Mouse (Mus musculus) lung, embryonic 14.5 days (tissue): ENCODE data around the gene Ank3. TPM values are rescaled to one million over a fixed set of nuclear protein-coding genes. Genes with fewer than 3 reads are reported as not detected.

ENCODE experiments used
- ATAC-seq: fragments of 200-750 bp; cut with Nextera tagmentation; 2 replicates; pipeline ENCODE4 v1.8.0; 2017; ENCODE audit warnings: mild to moderate bottlenecking, moderate TSS enrichment, moderate library complexity; ENCODE audit not compliant: insufficient read depth
- DNase-seq: peaks from one replicate; pipeline ENCODE4 v3.0.0-alpha.2; 2015
- H3K27ac ChIP-seq: fragments of 300-500 bp; sonication (generic); 2 replicates; pipeline ENCODE4 v1.5.1; 2014; ENCODE audit warnings: low read depth, mild to moderate bottlenecking, moderate library complexity
- H3K27me3 ChIP-seq: fragments of 300-500 bp; sonication (generic); 2 replicates; pipeline ENCODE4 v1.6.1; 2014; ENCODE audit warnings: low read length, control low read depth; ENCODE audit not compliant: insufficient read depth
- H3K36me3 ChIP-seq: fragments of 300-500 bp; sonication (generic); 2 replicates; pipeline ENCODE4 v1.6.1; 2014; ENCODE audit warnings: control low read depth; ENCODE audit not compliant: insufficient read depth
- H3K4me1 ChIP-seq: fragments of 300-500 bp; sonication (generic); 2 replicates; pipeline ENCODE4 v1.6.1; 2014; ENCODE audit warnings: antibody characterized with exemption, control low read depth; ENCODE audit not compliant: insufficient read depth
- H3K4me2 ChIP-seq: fragments of 300-500 bp; sonication (generic); 2 replicates; pipeline ENCODE4 v1.6.1; 2014; ENCODE audit warnings: mild to moderate bottlenecking
- H3K4me3 ChIP-seq: fragments of 300-500 bp; sonication (generic); 2 replicates; pipeline ENCODE4 v1.5.1; 2014; ENCODE audit warnings: low read depth, low read length
- H3K9ac ChIP-seq: fragments of 300-500 bp; sonication (generic); 2 replicates; pipeline ENCODE4 v1.6.1; 2014
- H3K9me3 ChIP-seq: fragments of 300-500 bp; sonication (generic); 2 replicates; pipeline ENCODE4 v1.6.1; 2016; ENCODE audit warnings: low read depth, low read length, control low read depth
- CTCF ChIP-seq: IDR thresholded peaks from 2 replicates; pipeline ENCODE4 v1.5.1; 2016; ENCODE audit warnings: antibody characterized with exemption, low read depth
- WGBS: fragments of 180-500 bp; shearing (Covaris S2); extraction: QIAGEN DNeasy Blood & Tissue Kit; methylation state at CpG from one replicate; pipeline ENCODE4 v1.1.7; 2014; 5-methylcytosine and 5-hydroxymethylcytosine counted together
- polyA plus RNA-seq: library from polyadenylated mRNA; unstranded; fragments of >200 nt; fragmentation: Nextera tagmentation; extraction: Ambion mirVana; gene quantifications from 2 replicates; pipeline ENCODE4 v1.2.1, GENCODE M21; 2014

The Ank3 gene
- polyA plus RNA-seq, 1 experiment from 2014 or later, result 16.2 TPM

DNA sequence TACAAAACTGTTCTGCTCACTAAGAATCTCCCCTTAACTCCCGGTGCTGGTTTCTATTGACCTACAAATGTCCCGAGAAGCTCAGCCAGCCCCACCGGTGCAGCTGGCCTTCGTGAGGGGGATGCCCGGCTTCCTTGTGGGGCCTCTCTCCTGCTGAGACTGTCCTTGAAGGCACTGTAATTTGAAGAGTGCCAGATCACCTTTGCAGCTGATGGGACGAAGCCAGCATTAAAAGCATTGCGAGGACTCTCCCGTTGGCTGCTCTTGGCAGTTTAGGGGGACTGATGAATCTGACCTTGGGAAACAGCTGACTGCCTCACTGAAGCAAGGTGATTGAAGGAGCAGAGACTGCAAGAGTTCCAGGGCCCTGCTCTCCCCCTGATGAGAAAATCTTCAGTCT, 464.3 kb downstream of the Ank3 start:
- WGBS, result 57% methylated on average over 8 of the region's 8 CpGs
- H3K9me3 ChIP-seq, result no peaks in the 10 kb centered on the region
- no peaks in the 10 kb centered on the region for H3K27me3 ChIP-seq
- ATAC-seq (no peak), DNase-seq (no peak)
- no peak for TF ChIP-seq CTCF
- H3K36me3 ChIP-seq, result no peaks in the 10 kb centered on the region
- no peak overlapping the region for H3K9ac ChIP-seq
- no peak overlapping the region for H3K4me2 ChIP-seq
- H3K4me1 ChIP-seq, result peaks cover 4% of the 10 kb centered on the region; the same call in 1 of the 2 replicates
- H3K27ac ChIP-seq, result no peak overlapping the region
- H3K4me3 ChIP-seq, result no peak overlapping the region

GRCm38 (mm10) chr10:69870348-69870747, 471.8 kb downstream of the Ank3 start:
- Histone ChIP-seq H3K9ac (no peak overlapping the region), H3K4me1 (no peaks in the 10 kb centered on the region), H3K4me3 (no peak overlapping the region), H3K27me3 (no peaks in the 10 kb centered on the region), H3K4me2 (no peak overlapping the region), H3K9me3 (no peaks in the 10 kb centered on the region), H3K36me3 (no peaks in the 10 kb centered on the region), H3K27ac (no peak overlapping the region)
- 10% methylated on average over 5 of the region's 5 CpGs for WGBS
- TF ChIP-seq CTCF, result peak; percentile 85
- no peak for ATAC-seq
- peak; percentile 93 for DNase-seq

- TF ChIP-seq CTCF, result no peak
- ATAC-seq (no peak), DNase-seq (no peak)
- no peaks in the 10 kb centered on the region for H3K27me3 ChIP-seq
- 86% methylated on average over 14 of the region's 14 CpGs for WGBS
- H3K4me3 ChIP-seq, result no peak overlapping the region
- H3K27ac ChIP-seq, result no peak overlapping the region
- H3K4me2 ChIP-seq, result no peak overlapping the region
- H3K4me1 ChIP-seq, result no peaks in the 10 kb centered on the region
- H3K9me3 ChIP-seq, result no peaks in the 10 kb centered on the region
- H3K36me3 ChIP-seq, result no peaks in the 10 kb centered on the region
- no peak overlapping the region for H3K9ac ChIP-seq
These were observed 472.4 kb downstream of the Ank3 start for GRCm38 (mm10) chr10:69870947-69871346.

DNA sequence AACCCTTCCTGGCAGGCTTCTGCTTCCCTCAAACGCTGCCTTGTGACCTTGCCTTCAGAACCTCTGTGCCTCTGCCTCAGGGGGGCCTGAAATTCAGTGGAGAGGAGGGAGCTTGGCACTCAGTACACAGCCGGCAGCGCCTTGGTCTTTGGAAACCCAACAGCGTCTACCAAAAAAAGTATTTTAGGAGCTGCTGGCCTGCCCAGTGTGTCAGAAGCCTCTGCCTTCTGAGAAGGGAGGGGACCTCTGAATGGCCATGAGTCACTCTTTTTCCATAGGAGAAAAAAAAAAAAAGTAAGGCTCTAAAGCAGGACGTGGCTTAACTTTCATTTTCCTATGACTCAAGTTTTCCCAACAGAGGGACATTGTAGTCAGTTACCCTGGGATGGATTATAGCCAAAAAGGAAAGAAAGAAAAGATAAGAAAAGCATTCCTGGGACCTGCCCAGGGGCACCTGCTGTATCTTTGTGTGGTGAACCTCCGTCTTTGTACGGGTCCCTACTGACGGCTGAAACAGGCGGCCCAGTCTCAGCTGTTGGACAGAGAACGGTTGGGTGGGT, 473.7 kb downstream of the Ank3 start:
- Histone ChIP-seq H3K4me2 (no peak overlapping the region), H3K9ac (no peak overlapping the region), H3K27me3 (no peaks in the 10 kb centered on the region), H3K9me3 (no peaks in the 10 kb centered on the region), H3K27ac (peak overlapping the region; percentile 56), H3K4me1 (no peaks in the 10 kb centered on the region), H3K36me3 (no peaks in the 10 kb centered on the region), H3K4me3 (no peak overlapping the region)
- no peak for TF ChIP-seq CTCF
- ATAC-seq, result peak; percentile 60
- 54% methylated on average over 10 of the region's 10 CpGs for WGBS
- peak; percentile 46 for DNase-seq

DNA sequence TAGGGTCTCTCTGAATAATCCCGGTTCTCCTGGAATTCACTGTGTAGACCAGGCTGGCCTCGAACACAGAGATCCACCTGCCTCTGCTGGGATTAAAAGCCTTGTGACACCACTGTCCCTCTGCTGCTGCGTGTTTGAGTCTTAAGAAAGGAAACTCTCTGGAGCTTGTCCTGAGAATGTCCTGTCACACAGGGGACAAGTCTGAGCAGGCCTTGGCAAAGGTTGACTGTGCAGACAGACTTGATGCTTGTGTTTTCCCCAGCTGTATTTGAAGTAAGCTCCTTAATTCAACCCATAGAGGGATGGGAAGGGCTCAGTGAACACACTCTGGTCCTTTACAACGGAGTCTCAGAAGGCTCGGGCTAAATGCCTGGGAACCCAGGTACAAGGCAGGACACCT, 474.3 kb downstream of the Ank3 start:
- no peaks in the 10 kb centered on the region for H3K36me3 ChIP-seq
- no peaks in the 10 kb centered on the region for H3K27me3 ChIP-seq
- 80% methylated on average over 5 of the region's 5 CpGs for WGBS
- ATAC-seq, result no peak
- H3K9ac ChIP-seq, result no peak overlapping the region
- no peak overlapping the region for H3K4me2 ChIP-seq
- no peak for TF ChIP-seq CTCF
- H3K4me1 ChIP-seq, result no peaks in the 10 kb centered on the region
- no peaks in the 10 kb centered on the region for H3K9me3 ChIP-seq
- H3K4me3 ChIP-seq, result no peak overlapping the region
- DNase-seq, result no peak
- peak overlapping the region; percentile 56 for H3K27ac ChIP-seq

DNA sequence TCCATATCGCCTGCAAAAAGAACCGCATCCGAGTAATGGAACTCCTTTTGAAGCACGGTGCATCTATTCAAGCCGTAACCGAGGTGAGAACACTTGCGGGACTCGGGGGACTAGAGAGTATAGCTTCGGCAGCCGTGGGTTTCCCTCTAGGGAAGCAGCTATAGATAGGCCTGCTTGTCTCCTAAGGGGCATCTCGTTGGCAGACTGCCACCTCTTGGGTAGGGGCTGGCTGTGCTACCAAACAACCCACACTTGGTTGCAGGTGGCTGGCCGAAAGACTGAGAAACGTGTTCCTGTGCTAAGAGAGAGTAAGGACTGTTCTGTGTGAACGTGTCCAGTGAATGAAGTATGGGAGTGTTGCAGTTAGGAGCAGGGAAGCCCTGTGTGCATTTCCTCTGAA, 476.2 kb downstream of the Ank3 start:
- DNase-seq (no peak), ATAC-seq (no peak)
- no peak overlapping the region for H3K9ac ChIP-seq
- H3K36me3 ChIP-seq, result no peaks in the 10 kb centered on the region
- no peak overlapping the region for H3K27ac ChIP-seq
- no peak overlapping the region for H3K4me2 ChIP-seq
- H3K9me3 ChIP-seq, result no peaks in the 10 kb centered on the region
- no peak overlapping the region for H3K4me3 ChIP-seq
- no peak for TF ChIP-seq CTCF
- no peaks in the 10 kb centered on the region for H3K27me3 ChIP-seq
- no peaks in the 10 kb centered on the region for H3K4me1 ChIP-seq
- 82% methylated on average over 14 of the region's 14 CpGs for WGBS

GRCm38 (mm10) chr10:69883935-69884680, 485.5 kb downstream of the Ank3 start:
- no peak overlapping the region for H3K27ac ChIP-seq
- ATAC-seq (no peak), DNase-seq (no peak)
- 0 out of 2 replicates have a peak, but pooled peaks cover 2% of the 10 kb centered on the region for H3K36me3 ChIP-seq
- H3K27me3 ChIP-seq, result no peaks in the 10 kb centered on the region
- H3K9me3 ChIP-seq, result no peaks in the 10 kb centered on the region
- no peaks in the 10 kb centered on the region for H3K4me1 ChIP-seq
- H3K4me3 ChIP-seq, result no peak overlapping the region
- WGBS, result 87% methylated on average over 4 of the region's 4 CpGs
- no peak overlapping the region for H3K9ac ChIP-seq
- no peak for TF ChIP-seq CTCF
- H3K4me2 ChIP-seq, result no peak overlapping the region
